Mouse (Mus musculus): ENCODE measurements at regions not wholly inside any gene's neighbourhood (a gene's known extent, or its start where the extent isn't known, plus 50 kb on each side); places are given as distances from the start of the nearest gene placed in this dataset.

DNA sequence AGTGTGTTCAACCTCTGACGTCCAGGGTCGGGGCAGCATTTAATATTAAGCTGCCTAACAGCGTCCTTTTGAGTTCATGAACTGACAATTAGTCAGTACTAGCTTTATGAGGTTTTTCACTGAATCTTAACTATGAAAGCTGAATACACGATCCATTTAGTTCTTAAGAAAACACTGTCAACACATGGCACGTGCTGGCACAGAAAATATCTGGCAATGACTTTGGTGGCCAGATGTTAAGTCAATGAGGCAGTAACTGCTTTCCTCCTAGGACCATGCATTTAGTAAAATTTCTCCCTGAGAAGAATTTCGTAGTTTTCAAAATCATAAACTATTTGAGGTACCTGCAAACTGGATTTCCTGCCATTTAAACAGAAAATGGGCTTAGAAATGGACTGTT is 191.4 kb upstream of the Sox2 start:
- Histone ChIP-seq H3K36me3 (replicated peaks) (no peaks in the 10 kb centered on the region), H3K4me3 (replicated peaks) (no peak overlapping the region), H3K9ac (no peak overlapping the region), H3K9me3 (replicated peaks) (no peaks in the 10 kb centered on the region), H3K27ac (replicated peaks) (no peak overlapping the region), H3K4me2 (no peak overlapping the region), H3K27me3 (no peaks in the 10 kb centered on the region), H3K4me1 (replicated peaks) (no peaks in the 10 kb centered on the region)
- WGBS (ENCODE audit: insufficient replicate concordance): 57% methylated on average over 6 of the region's 6 CpGs
- no peak for ATAC-seq (ENCODE audit: insufficient read depth)

- no peak overlapping the region for H3K27ac ChIP-seq (replicated peaks)
- no peaks in the 10 kb centered on the region for H3K9me3 ChIP-seq (replicated peaks)
These were observed 192.4 kb upstream of the Sox2 start for GRCm38 (mm10) chr3:34457821-34458220.

GRCm38 (mm10) chr3:34456488-34457433 is 193.4 kb upstream of the Sox2 start:
- Histone ChIP-seq H3K4me2 (no peak overlapping the region), H3K9me3 (replicated peaks) (no peaks in the 10 kb centered on the region), H3K4me1 (replicated peaks) (no peaks in the 10 kb centered on the region), H3K4me3 (replicated peaks) (no peak overlapping the region), H3K27me3 (no peaks in the 10 kb centered on the region), H3K36me3 (replicated peaks) (no peaks in the 10 kb centered on the region), H3K9ac (no peak overlapping the region), H3K27ac (replicated peaks) (no peak overlapping the region)
- ATAC-seq (ENCODE audit: insufficient read depth): no peak
- WGBS (ENCODE audit: insufficient replicate concordance): 65% methylated on average over 23 of the region's 23 CpGs

More at GRCm38 (mm10) chr3:34457821-34458220, 192.4 kb upstream of the Sox2 start:
- Histone ChIP-seq H3K4me2 (no peak overlapping the region), H3K9ac (no peak overlapping the region), H3K4me3 (replicated peaks) (no peak overlapping the region), H3K27me3 (no peaks in the 10 kb centered on the region), H3K4me1 (replicated peaks) (no peaks in the 10 kb centered on the region), H3K36me3 (replicated peaks) (no peaks in the 10 kb centered on the region)
- no peak for ATAC-seq (ENCODE audit: insufficient read depth)
- 61% methylated on average over 1 of the region's 1 CpGs for WGBS (ENCODE audit: insufficient replicate concordance)

- no peak overlapping the region for H3K27ac ChIP-seq (replicated peaks)
- no peak overlapping the region for H3K9ac ChIP-seq
- 77% methylated on average over 24 of the region's 24 CpGs for WGBS (ENCODE audit: insufficient replicate concordance)
- no peak overlapping the region for H3K4me2 ChIP-seq
- H3K27me3 ChIP-seq: no peaks in the 10 kb centered on the region
- no peak overlapping the region for H3K4me3 ChIP-seq (replicated peaks)
- no peaks in the 10 kb centered on the region for H3K36me3 ChIP-seq (replicated peaks)
- ATAC-seq (ENCODE audit: insufficient read depth): no peak
- no peaks in the 10 kb centered on the region for H3K4me1 ChIP-seq (replicated peaks)
- no peaks in the 10 kb centered on the region for H3K9me3 ChIP-seq (replicated peaks)
These were observed 196.1 kb upstream of the Sox2 start for GRCm38 (mm10) chr3:34454026-34454624.

DNA sequence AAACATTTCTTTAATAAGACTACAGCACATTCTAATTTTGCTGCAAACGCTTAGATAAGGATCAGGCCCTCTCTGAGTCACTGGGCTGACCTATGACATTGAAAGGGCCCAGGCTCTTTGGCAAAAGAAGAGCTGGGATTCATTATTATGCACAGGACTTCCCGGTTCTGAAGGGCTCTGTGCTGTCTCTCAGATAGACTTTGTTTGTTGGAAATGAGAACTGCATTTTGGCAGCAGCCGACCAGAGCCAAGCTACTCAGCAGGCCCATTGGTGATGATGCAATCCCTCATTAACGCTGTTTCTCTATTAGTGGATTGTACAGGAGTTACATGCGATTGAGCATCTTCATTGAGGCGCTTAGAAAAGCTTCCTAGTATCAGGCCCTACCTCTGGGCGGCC is 204.9 kb upstream of the Sox2 start:
- H3K9me3 ChIP-seq (replicated peaks): no peaks in the 10 kb centered on the region
- H3K4me1 ChIP-seq (replicated peaks): no peaks in the 10 kb centered on the region
- no peaks in the 10 kb centered on the region for H3K27me3 ChIP-seq
- H3K4me2 ChIP-seq: no peak overlapping the region
- H3K27ac ChIP-seq (replicated peaks): no peak overlapping the region
- ATAC-seq (ENCODE audit: insufficient read depth): no peak
- 50% methylated on average over 7 of the region's 7 CpGs for WGBS (ENCODE audit: insufficient replicate concordance)
- no peak overlapping the region for H3K4me3 ChIP-seq (replicated peaks)
- no peak overlapping the region for H3K9ac ChIP-seq
- H3K36me3 ChIP-seq (replicated peaks): no peaks in the 10 kb centered on the region

DNA sequence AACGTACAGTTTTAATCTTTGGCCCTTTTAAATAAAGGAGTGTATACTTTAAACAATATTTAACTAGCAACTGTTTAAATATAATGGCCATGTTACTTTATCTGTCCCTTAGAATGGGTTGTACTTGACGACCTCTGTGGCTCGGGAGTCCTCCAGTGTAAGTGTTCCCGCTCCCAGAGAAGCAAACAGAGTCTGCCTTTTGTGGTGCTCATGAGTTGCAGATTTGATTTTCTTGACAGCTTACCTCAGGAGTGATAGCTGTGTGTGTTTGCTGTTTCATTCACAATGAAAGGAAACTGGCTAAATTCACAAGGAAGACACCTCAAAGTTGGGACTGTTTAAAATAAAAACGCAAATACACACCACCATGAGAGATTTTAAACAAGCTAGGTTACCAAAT is 205.4 kb upstream of the Sox2 start:
- no peaks in the 10 kb centered on the region for H3K36me3 ChIP-seq (replicated peaks)
- H3K4me3 ChIP-seq (replicated peaks): no peak overlapping the region
- no peak for ATAC-seq (ENCODE audit: insufficient read depth)
- no peaks in the 10 kb centered on the region for H3K9me3 ChIP-seq (replicated peaks)
- H3K27me3 ChIP-seq: no peaks in the 10 kb centered on the region
- no peak overlapping the region for H3K27ac ChIP-seq (replicated peaks)
- H3K9ac ChIP-seq: no peak overlapping the region
- no peaks in the 10 kb centered on the region for H3K4me1 ChIP-seq (replicated peaks)
- H3K4me2 ChIP-seq: no peak overlapping the region
- WGBS (ENCODE audit: insufficient replicate concordance): 51% methylated on average over 5 of the region's 5 CpGs

DNA sequence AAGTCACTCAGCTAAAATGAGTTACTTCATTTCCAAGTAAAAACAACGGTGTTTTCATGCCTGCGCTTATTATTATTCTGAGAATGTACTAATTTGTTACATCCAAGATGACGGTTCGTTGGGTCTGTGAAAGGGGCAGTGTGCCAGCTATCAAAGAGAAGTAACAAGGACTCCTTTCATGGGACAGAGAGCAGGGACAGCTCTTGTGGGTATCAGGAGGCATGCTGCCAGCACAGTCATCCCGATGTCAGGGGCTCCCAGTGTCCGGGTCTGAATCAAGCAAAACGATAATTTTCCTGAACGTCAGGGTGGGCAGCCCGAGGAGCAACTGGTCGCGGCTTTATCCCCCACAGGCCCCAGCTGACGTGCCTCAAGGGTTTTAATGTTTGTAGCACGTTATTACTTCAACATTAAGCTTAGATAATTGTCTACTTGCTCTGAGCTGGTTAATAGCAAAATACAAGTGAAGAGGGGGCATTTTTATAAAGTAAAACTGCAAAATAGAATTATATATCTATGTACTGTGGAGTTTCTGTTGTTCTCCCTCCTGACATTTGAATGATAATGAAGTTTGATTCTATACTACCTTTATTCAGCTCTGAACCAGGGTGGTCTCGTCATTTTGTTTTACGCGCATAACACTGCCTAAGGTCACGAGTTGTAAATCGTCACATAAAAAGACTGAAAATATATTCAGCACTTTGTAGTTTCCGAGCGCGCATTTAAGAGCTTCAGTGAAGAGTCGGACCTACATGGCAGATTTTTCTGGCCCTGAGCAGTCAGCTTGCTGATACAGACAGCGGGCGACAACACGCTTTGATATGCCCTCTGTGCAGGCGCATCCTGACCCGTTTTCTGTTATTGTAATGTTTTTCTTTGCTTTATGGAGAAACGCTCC is 206.2 kb upstream of the Sox2 start:
- Histone ChIP-seq H3K4me3 (replicated peaks) (no peak overlapping the region), H3K27ac (replicated peaks) (no peak overlapping the region)
- no peak for ATAC-seq (ENCODE audit: insufficient read depth)

DNA sequence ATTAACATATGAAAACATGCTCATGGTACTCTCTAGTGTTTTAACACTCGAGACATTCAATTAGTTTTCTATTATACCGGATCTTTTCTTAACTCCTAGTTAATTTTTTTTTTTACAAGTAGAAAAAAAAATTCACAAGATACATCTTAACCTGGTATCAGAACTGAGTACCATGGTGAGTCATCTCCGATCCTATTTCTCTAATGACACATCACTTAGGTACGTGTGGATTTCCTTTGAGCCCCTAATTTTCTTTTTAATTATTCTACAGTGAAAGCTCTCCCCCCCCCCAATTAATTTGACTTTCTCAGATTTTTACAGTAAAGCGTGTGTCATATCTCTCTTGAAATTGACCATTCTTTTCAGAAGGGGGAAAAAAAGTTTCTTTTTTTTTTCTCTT is 206.9 kb upstream of the Sox2 start:
- H3K4me2 ChIP-seq: no peak overlapping the region
- WGBS (ENCODE audit: insufficient replicate concordance): 60% methylated on average over 5 of the region's 5 CpGs

More for the DNA sequence above, 206.2 kb upstream of the Sox2 start:
- Histone ChIP-seq H3K9me3 (replicated peaks) (no peaks in the 10 kb centered on the region), H3K36me3 (replicated peaks) (no peaks in the 10 kb centered on the region), H3K4me2 (no peak overlapping the region), H3K4me1 (replicated peaks) (no peaks in the 10 kb centered on the region), H3K27me3 (no peaks in the 10 kb centered on the region), H3K9ac (no peak overlapping the region)
- WGBS (ENCODE audit: insufficient replicate concordance): 78% methylated on average over 28 of the region's 28 CpGs

GRCm38 (mm10) chr3:34441792-34442191 is 208.4 kb upstream of the Sox2 start:
- Histone ChIP-seq H3K4me2 (no peak overlapping the region), H3K9ac (no peak overlapping the region), H3K36me3 (replicated peaks) (no peaks in the 10 kb centered on the region), H3K9me3 (replicated peaks) (no peaks in the 10 kb centered on the region), H3K4me1 (replicated peaks) (no peaks in the 10 kb centered on the region), H3K4me3 (replicated peaks) (no peak overlapping the region), H3K27ac (replicated peaks) (no peak overlapping the region), H3K27me3 (no peaks in the 10 kb centered on the region)
- no peak for ATAC-seq (ENCODE audit: insufficient read depth)
- 57% methylated on average over 4 of the region's 4 CpGs for WGBS (ENCODE audit: insufficient replicate concordance)

More for the DNA sequence above, 206.9 kb upstream of the Sox2 start:
- Histone ChIP-seq H3K27ac (replicated peaks) (no peak overlapping the region), H3K4me3 (replicated peaks) (no peak overlapping the region), H3K9me3 (replicated peaks) (no peaks in the 10 kb centered on the region), H3K9ac (no peak overlapping the region), H3K4me1 (replicated peaks) (no peaks in the 10 kb centered on the region), H3K36me3 (replicated peaks) (no peaks in the 10 kb centered on the region), H3K27me3 (no peaks in the 10 kb centered on the region)
- no peak for ATAC-seq (ENCODE audit: insufficient read depth)

GRCm38 (mm10) chr3:34441266-34441665 is 208.9 kb upstream of the Sox2 start:
- Histone ChIP-seq H3K27ac (replicated peaks) (no peak overlapping the region), H3K4me3 (replicated peaks) (no peak overlapping the region), H3K9ac (no peak overlapping the region), H3K36me3 (replicated peaks) (no peaks in the 10 kb centered on the region), H3K4me2 (no peak overlapping the region), H3K4me1 (replicated peaks) (no peaks in the 10 kb centered on the region), H3K27me3 (no peaks in the 10 kb centered on the region), H3K9me3 (replicated peaks) (no peaks in the 10 kb centered on the region)
- no peak for ATAC-seq (ENCODE audit: insufficient read depth)
- WGBS (ENCODE audit: insufficient replicate concordance): 49% methylated on average over 5 of the region's 5 CpGs

- WGBS (ENCODE audit: insufficient replicate concordance): 57% methylated on average over 9 of the region's 9 CpGs
- no peaks in the 10 kb centered on the region for H3K36me3 ChIP-seq (replicated peaks)
- H3K27me3 ChIP-seq: no peaks in the 10 kb centered on the region
- no peak overlapping the region for H3K4me2 ChIP-seq
- no peaks in the 10 kb centered on the region for H3K9me3 ChIP-seq (replicated peaks)
- H3K4me3 ChIP-seq (replicated peaks): no peak overlapping the region
- H3K4me1 ChIP-seq (replicated peaks): no peaks in the 10 kb centered on the region
- no peak overlapping the region for H3K9ac ChIP-seq
- no peak for ATAC-seq (ENCODE audit: insufficient read depth)
- H3K27ac ChIP-seq (replicated peaks): no peak overlapping the region
These were observed 215.3 kb upstream of the Sox2 start for GRCm38 (mm10) chr3:34434901-34435300.

All from liver, embryonic 15.5 days (tissue).